Mouse (Mus musculus) kidney, adult 8-10 months (tissue): ENCODE measurements around the gene Pip4k2c.
A peak's percentile ranks its signal among the peaks of the same experiment; 100 is the strongest.
"Not testable (repeated sequence)": the region's sequence is repeated elsewhere in the genome, so short reads cannot be mapped to it uniquely, and the experiment has no call there.

Experiments
- DNase-seq, 2 experiments: peaks; one replicate each; pipeline ENCODE4 v3.0.0; 2022

Pip4k2c gene

GRCm38 (mm10) chr10:127166771-127167613 lies 44.4 kb downstream of the Pip4k2c start:
- DNase-seq, result no peak

- no peak for DNase-seq
Measured at GRCm38 (mm10) chr10:127166404-127166715, 45.0 kb downstream of the Pip4k2c start.

- no peak for DNase-seq
Measured at GRCm38 (mm10) chr10:127165654-127166403, 45.6 kb downstream of the Pip4k2c start.

GRCm38 (mm10) chr10:127165354-127165653 lies 46.1 kb downstream of the Pip4k2c start:
- no peak for DNase-seq

DNA sequence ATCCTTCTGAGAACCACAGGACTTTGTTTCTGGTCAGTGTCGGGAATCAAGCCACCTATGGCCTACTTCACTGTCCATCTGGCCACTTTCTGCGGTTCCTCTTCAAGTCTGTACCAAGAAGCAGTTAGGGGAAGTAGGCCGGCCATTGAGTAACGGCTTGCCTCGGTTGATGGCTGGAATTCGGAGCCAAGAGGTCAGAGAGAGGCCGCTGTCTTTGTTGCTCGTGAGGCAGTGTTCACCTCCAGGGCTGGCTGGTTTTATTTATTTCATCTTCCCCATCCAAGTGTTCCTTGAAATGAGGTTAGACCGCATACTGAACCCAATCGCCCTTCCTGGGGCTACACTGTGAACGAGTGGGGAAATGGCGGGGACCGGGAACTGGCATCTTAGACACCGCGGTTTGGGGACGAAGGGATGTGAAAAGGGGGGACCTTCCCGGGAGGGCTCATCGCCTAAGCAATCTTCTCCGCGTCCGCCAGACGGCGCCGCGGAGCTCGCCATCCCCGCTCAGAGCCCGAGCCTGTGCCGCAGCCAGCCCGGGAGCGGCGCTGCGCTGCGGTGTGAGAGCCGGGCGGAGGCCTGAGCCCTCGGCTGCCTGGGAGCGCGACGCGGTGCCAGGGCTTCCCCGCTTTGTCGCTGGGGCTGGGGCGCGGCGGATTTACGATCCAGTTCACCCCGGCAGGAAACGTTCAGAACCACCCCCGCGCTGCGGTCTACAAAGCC lies 46.6 kb downstream of the Pip4k2c start, which contains the start of gene B4galnt1:
B4galnt1 (plus strand) TSS at position 595 of the 723 bp plus-strand sequence.
- peak in 1 of 2 experiments; percentile 65 for DNase-seq

- DNase-seq, result no peak
Measured at GRCm38 (mm10) chr10:127164190-127164589, 47.2 kb downstream of the Pip4k2c start.

DNA sequence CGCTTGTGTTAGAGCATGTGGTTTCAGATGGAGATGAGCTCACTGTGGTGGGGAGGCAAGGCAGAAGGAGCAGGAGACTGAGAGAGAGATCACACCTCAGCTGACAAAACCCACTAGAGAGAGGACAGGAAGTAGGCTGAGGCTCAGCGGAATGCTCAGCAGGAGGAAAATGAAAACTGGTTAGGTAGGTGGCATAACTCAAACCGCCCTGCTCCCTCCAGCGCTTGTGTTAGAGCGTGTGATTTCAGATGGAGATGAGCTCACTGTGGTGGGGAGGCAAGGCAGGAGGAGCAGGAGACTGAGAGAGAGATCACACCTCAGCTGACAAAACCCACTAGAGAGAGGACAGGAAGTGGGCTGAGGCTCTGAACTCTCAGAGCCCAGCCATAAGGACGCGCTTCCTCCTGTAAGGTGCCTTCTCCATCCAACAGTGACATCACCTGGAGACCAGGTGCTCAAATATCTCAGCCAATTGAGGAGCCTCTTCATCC lies 48.6 kb downstream of the Pip4k2c start:
- DNase-seq, result not testable (repeated sequence)

DNA sequence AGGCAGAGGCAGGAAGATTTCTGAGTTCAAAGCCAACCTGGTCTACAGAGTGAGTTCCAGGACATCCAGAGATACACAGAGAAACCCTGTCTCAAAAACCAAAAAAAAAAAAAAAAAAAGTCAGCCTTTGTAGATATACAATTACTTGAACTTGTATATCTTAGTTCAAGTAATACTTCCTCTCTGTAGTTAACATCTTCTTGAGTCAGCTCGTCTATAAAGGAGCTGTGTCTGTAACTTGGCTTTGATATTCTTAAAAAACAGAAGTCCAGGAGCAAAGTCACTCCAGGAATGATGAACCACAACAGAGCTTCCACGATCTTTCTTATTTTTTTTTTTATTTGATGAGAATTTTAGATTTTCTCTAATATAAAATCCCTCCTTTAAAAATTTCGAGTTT lies 50.7 kb downstream of the Pip4k2c start:
- no peak for DNase-seq

DNA sequence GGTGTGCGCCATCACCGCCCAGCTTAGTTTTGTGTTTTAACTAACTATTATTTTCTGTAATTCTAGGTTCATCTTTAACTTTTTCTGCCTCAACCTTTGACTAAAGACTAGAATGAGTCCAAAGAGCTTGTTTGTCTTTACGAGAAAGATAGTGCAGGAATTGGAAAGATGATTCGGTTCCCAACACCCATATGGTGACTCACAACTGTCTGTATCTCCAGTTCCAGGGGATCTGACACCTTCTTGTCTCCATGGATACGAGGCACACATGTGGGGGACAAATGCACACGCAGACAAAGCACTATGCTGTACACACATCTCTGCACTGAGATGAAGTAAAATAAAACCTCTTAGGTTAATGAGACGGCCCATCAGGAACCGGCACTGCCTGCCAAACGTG lies 51.3 kb downstream of the Pip4k2c start:
- DNase-seq, result no peak

DNA sequence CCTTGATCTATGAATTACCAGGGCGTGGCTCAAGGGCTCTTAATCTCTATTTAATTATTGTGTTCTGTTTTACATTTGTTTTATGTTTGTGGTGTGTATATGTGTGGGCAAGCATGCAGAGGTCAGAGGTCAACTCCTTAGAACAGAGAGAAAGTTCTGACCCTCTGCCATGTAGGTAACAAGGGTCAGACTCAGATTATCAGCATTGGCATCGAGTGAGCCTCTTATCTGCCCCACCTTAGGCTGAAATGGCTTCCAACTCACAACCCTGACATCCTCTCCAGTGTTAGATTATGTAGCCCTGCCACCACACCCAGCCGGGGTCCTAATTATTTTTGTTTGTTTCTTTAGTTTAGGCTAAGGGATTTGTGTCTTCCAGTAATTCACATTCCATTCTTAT lies 52.9 kb downstream of the Pip4k2c start:
- no peak for DNase-seq

DNA sequence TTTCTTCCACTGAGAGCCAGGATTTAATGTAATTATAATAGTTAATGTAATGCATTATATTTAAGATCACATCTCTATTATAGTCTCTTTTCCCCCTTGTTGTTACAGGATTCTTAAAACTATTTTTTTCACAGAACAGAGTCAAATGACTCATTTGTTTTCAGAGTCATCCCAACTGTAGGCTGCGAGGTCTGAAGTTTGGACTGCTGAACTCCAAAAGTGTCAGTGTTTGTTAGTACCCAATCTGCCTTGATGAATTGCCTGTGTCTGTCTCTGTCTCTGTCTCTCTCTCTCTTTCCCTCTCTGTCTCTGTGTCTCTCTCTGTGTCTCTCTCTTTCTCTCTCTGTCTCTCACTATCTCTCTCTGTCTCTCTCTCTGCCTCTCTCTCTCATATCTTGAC lies 54.9 kb downstream of the Pip4k2c start:
- no peak for DNase-seq

DNA sequence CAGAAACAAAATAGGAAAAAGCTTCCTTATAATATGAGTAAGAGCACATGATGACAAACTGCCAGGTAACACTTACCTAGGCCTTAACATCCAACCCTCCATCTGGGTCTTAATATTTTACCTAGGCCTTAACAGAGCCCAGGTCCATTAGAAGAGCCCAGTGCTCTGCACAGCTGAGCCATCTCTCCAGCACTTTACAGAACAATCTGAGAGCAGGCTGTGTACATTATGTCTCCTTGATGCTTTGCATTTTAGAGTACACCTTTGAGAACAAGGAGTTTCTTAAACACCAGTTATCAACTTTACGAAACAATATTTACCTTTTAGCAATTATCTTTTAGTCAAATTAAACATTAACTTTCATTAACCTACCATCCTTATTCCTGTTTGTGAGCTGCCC lies 55.3 kb downstream of the Pip4k2c start:
- no peak for DNase-seq

- no peak for DNase-seq
Measured at GRCm38 (mm10) chr10:127154652-127155051, 56.7 kb downstream of the Pip4k2c start.

DNA sequence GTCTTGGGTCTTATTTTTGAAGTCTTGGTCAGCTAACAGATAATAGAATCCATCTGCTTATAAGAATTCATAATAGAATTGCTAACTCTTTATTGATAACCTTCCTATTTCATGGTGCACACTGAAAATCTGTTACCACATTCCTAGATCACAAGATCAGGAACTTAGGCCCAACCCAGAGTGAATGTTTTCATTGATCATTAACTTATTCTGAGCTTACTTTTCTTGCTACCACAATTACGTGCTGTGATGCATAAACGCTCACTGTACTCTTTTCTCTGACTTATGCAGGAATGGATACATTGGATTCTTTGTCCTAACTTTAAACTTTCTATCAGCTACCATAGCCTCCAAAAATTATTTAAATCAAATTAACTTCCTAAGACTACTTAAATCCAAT lies 57.1 kb downstream of the Pip4k2c start:
- no peak for DNase-seq

DNA sequence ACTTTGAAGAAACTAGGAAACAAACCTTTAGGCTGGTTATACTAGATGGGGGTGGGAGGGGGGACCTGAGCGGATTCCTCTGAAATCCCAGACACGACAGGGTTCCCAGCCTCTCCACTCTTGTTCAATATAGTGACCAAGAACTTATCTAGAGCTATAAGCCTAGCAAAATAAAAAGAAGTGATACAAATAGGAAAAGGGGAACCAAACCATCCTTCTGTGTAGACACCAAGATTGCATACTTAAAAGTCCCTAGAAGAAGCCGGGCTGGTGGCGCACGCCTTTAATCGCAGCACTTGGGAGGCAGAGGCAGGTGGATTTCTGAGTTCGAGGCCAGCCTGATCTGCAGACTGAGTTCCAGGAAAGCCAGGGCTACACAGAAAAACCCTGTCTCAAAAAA lies 58.1 kb downstream of the Pip4k2c start:
- DNase-seq, result no peak

DNA sequence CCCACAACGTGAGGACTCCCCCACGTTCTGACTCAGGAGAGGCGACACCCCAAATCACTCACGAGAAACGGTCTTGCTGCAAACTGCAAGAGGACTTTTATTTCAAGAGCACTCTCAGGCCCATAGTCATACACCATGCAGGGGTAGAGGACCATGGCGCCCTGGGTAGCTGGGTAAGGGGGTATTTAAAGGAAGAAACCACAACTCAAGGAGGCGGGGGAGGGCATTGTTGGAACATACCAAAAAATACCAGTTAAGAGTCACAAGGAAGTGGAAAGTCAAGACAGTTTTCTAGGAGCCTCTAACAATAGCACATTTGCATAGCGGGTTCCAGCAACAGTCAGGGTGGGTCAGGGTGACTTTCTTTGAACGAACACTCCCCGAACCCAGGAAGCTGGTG lies 58.8 kb downstream of the Pip4k2c start:
- not testable (repeated sequence) for DNase-seq

DNA sequence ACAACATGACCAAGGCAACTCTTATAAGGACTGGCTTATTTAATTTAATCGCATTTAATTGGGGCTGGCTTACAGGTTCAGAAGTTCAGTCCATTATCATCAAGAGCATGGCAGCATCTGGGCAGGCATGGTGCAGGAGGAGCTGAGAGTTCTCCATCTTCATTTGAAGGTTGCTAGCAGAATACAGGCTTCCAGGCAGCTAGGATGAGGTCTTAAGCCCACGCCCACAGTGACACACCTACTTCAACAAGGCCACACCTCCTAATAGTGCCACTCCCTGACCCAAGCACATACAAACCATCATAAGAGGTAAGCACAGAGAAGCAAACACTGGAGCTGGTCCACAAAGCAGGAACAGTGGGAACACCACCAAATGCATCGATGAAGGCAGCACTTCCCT lies 60.2 kb downstream of the Pip4k2c start:
- not testable (repeated sequence) for DNase-seq

- DNase-seq, result peak; percentile 77 to 78
Measured at GRCm38 (mm10) chr10:127150471-127150872, 60.9 kb downstream of the Pip4k2c start.

GRCm38 (mm10) chr10:127147135-127147534 lies 64.2 kb downstream of the Pip4k2c start:
- peak in 1 of 2 experiments; percentile 21 for DNase-seq
